Mouse (Mus musculus) ES-E14 (cell line): ENCODE measurements around the gene Nipal1. TPM values are rescaled to one million over a fixed set of nuclear protein-coding genes. Genes with fewer than 3 reads are reported as not detected.

Experiments
- DNase-seq: peaks from one replicate; pipeline ENCODE4 v3.0.0-alpha.2; 2013; ENCODE audit warnings: low read depth, low spot score
- H3K27ac ChIP-seq: 2 replicates; pipeline ENCODE4 v1.5.1; 2012; ENCODE audit warnings: low read depth, mild to moderate bottlenecking, low read length, moderate library complexity, mixed read lengths; ENCODE audit not compliant: poor library complexity, insufficient read depth, severe bottlenecking
- H3K36me3 ChIP-seq: 2 replicates; pipeline ENCODE4 v1.6.1; 2012; ENCODE audit warnings: mild to moderate bottlenecking, low read length, moderate library complexity, mixed read lengths; ENCODE audit not compliant: control insufficient read depth, poor library complexity, insufficient read depth, severe bottlenecking
- H3K4me1 ChIP-seq, 2 experiments: fragments of 150-350 bp in 1 of 2; sonication (generic) in 1 of 2; 2 replicates each; pipeline ENCODE4 v1.6.1; 2012; ENCODE audit warnings: low read length in 2 of 2, mild to moderate bottlenecking in 1 of 2, mixed read lengths in 1 of 2; ENCODE audit not compliant: control insufficient read depth in 2 of 2, insufficient read depth in 2 of 2, poor library complexity in 1 of 2
- H3K4me3 ChIP-seq, 2 experiments: fragments of 150-350 bp in 1 of 2; sonication (generic) in 1 of 2; 2 replicates each; pipeline ENCODE4 v1.5.1; 2012; ENCODE audit warnings: low read length in 2 of 2, low read depth in 1 of 2, mild to moderate bottlenecking in 1 of 2, mixed read lengths in 1 of 2; ENCODE audit not compliant: insufficient read depth in 1 of 2, poor library complexity in 1 of 2, severe bottlenecking in 1 of 2
- H3K9ac ChIP-seq: 2 replicates; pipeline ENCODE4 v1.6.1; 2012; ENCODE audit warnings: low read depth, mild to moderate bottlenecking, low read length, mixed read lengths; ENCODE audit not compliant: poor library complexity, insufficient read depth, severe bottlenecking
- H3K9me3 ChIP-seq: fragments of 150-350 bp; sonication (generic); 2 replicates; pipeline ENCODE4 v1.6.1; 2012; ENCODE audit warnings: low read depth, mild to moderate bottlenecking, low read length; ENCODE audit not compliant: control insufficient read depth, insufficient read depth
- CHD2 ChIP-seq: IDR thresholded peaks from 2 replicates; pipeline ENCODE4 v1.6.1; 2014; ENCODE audit warnings: mild to moderate bottlenecking, low read depth, low read length, inconsistent platforms
- HCFC1 ChIP-seq: IDR thresholded peaks from 2 replicates; pipeline ENCODE4 v1.6.1; 2012; ENCODE audit warnings: low read length, inconsistent platforms, borderline replicate concordance; ENCODE audit not compliant: insufficient read depth
- MAFK ChIP-seq: IDR thresholded peaks from 2 replicates; pipeline ENCODE4 v1.6.1; 2014; ENCODE audit warnings: mild to moderate bottlenecking, low read depth, low read length, inconsistent platforms; ENCODE audit not compliant: insufficient read depth
- ZC3H11A ChIP-seq: IDR thresholded peaks from 2 replicates; pipeline ENCODE4 v1.6.1; 2012; ENCODE audit warnings: low read depth, mild to moderate bottlenecking, inconsistent platforms, low read length, borderline replicate concordance
- ZNF384 ChIP-seq: IDR thresholded peaks from 2 replicates; pipeline ENCODE4 v1.6.1; 2012; ENCODE audit warnings: low read depth, low read length, inconsistent platforms
- in situ Hi-C, 2 experiments: fragments of 600-800 bp; cut with MboI; formaldehyde crosslinking; loops; one replicate each; pipeline ENCODE4 v1.15.1; 2025; ENCODE audit warnings: low sequenced_read_pairs in 2 of 2, inconsistent platforms in 1 of 2; ENCODE audit not compliant: unreplicated experiment in 2 of 2
- total RNA-seq: library from RNA; depleted of rRNA; stranded (reverse); fragments of 300-350 nt; gene quantifications from 2 replicates; pipeline ENCODE4 v1.2.3, GENCODE M21; 2012

Nipal1 gene
- total RNA-seq, 1 experiment: 0.22 TPM

GRCm38 (mm10) chr5:72658375-72658774, 10.8 kb downstream of the Nipal1 start:
- H3K27ac ChIP-seq: no peak overlapping the region
- no peaks in the 10 kb centered on the region for H3K36me3 ChIP-seq
- DNase-seq: no peak
- H3K4me3 ChIP-seq: no peak overlapping the region
- no peak overlapping the region for H3K9ac ChIP-seq
- H3K4me1 ChIP-seq: no peaks in the 10 kb centered on the region
- H3K9me3 ChIP-seq: no peaks in the 10 kb centered on the region
- TF ChIP-seq ZNF384 (no peak), CHD2 (no peak), ZC3H11A (no peak), MAFK (no peak), HCFC1 (no peak)
- in situ Hi-C loops: no loop called here

- in situ Hi-C loops: no loop called here
- no peak overlapping the region for H3K4me3 ChIP-seq
- H3K36me3 ChIP-seq: no peaks in the 10 kb centered on the region
- H3K27ac ChIP-seq: no peak overlapping the region
- no peak for DNase-seq
- H3K9ac ChIP-seq: no peak overlapping the region
- no peaks in the 10 kb centered on the region for H3K4me1 ChIP-seq
- no peaks in the 10 kb centered on the region for H3K9me3 ChIP-seq
- TF ChIP-seq ZNF384 (no peak), MAFK (no peak), HCFC1 (no peak), CHD2 (no peak), ZC3H11A (no peak)
Observed at GRCm38 (mm10) chr5:72661051-72661781, 13.6 kb downstream of the Nipal1 start.

- no peak for DNase-seq
Observed at GRCm38 (mm10) chr5:72664126-72664525, 16.5 kb downstream of the Nipal1 start.

GRCm38 (mm10) chr5:72664854-72665253, 17.3 kb downstream of the Nipal1 start:
- DNase-seq: no peak
- Histone ChIP-seq H3K4me3 (no peak overlapping the region), H3K27ac (no peak overlapping the region), H3K36me3 (no peaks in the 10 kb centered on the region), H3K9ac (no peak overlapping the region), H3K4me1 (no peaks in the 10 kb centered on the region), H3K9me3 (no peaks in the 10 kb centered on the region)
- in situ Hi-C loops: no loop called here
- TF ChIP-seq HCFC1: no peak

More at GRCm38 (mm10) chr5:72664126-72664525, 16.5 kb downstream of the Nipal1 start:
- H3K4me1 ChIP-seq: no peaks in the 10 kb centered on the region
- H3K27ac ChIP-seq: no peak overlapping the region
- no peak for TF ChIP-seq ZC3H11A
- TF ChIP-seq ZNF384: no peak
- no peak for TF ChIP-seq CHD2
- no peak for TF ChIP-seq HCFC1
- TF ChIP-seq MAFK: no peak
- no peak overlapping the region for H3K4me3 ChIP-seq
- in situ Hi-C loops: no loop called here
- no peak overlapping the region for H3K9ac ChIP-seq
- no peaks in the 10 kb centered on the region for H3K9me3 ChIP-seq
- H3K36me3 ChIP-seq: no peaks in the 10 kb centered on the region

GRCm38 (mm10) chr5:72665281-72665680, 17.7 kb downstream of the Nipal1 start:
- no peak overlapping the region for H3K4me3 ChIP-seq
- DNase-seq: peak; percentile 56

More at GRCm38 (mm10) chr5:72665281-72665680, 17.7 kb downstream of the Nipal1 start:
- TF ChIP-seq ZC3H11A: no peak
- no peak for TF ChIP-seq MAFK
- TF ChIP-seq HCFC1: no peak
- H3K36me3 ChIP-seq: no peaks in the 10 kb centered on the region
- no peaks in the 10 kb centered on the region for H3K4me1 ChIP-seq
- H3K27ac ChIP-seq: no peak overlapping the region
- no peak overlapping the region for H3K9ac ChIP-seq
- H3K9me3 ChIP-seq: no peaks in the 10 kb centered on the region
- in situ Hi-C loops: no loop called here
